In the genomic region with DNA sequence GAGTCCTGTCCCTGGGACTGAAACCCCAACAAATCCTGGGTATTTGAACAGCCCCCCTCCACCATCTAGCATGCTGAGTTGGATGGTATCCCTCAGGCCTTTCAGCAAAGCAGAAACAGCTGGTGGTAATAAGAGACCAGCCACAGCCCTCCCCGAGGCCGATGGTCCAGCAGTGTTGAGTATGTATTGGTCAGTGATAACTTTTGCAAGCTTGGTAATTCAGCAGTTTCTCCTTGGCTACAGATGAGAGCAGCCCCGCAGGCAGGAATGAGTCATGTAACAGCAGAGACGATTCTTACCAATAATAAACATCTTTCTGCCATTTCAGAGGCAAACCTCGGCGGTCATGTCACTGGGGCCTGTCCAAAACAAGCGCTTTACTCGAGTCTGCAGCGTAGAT, we compare ENCODE assay signal across 10 mouse cellular contexts. TPM values are rescaled to one million over a fixed set of nuclear protein-coding genes. Genes with fewer than 3 reads are reported as not detected.
DNase-seq lines count a peak whose midpoint lies in the region; ATAC-seq lines count a peak whose summit lies in the region.
"Had no signal": no experiment of that assay in that cellular context is flagged by ENCODE, and none has a peak within 500 bp of the region (broad histone marks: within the 10 kb centered on the region; RNA-seq: fewer than 3 reads in every experiment).

No protein-coding gene starts in this region.

- H3K4me2 ChIP-seq in forebrain, embryonic 12.5 days = no peak overlapping the region
- no peak overlapping the region for H3K4me2 ChIP-seq in stomach, embryonic 16.5 days (ENCODE audit: low read depth, low read length)
- no peak overlapping the region for H3K4me2 ChIP-seq in intestine, embryonic 16.5 days (ENCODE audit: low read depth, low read length)

- peaks cover 55% of the 10 kb centered on the region for H3K36me3 ChIP-seq in forebrain, embryonic 10.5 days (replicated peaks)
- H3K36me3 ChIP-seq in forebrain, embryonic 12.5 days (replicated peaks) = peaks cover 4% of the 10 kb centered on the region; the same call in 1 of the 2 replicates
- H3K36me3 ChIP-seq in stomach, embryonic 16.5 days (ENCODE audit: control insufficient read depth, insufficient read depth, low read length) = no peaks in the 10 kb centered on the region
- no peaks in the 10 kb centered on the region for H3K36me3 ChIP-seq in intestine, embryonic 16.5 days (ENCODE audit: control insufficient read depth, insufficient read depth, low read length)

- H3K4me3 ChIP-seq in forebrain, embryonic 10.5 days = no peak overlapping the region
- no peak overlapping the region for H3K4me3 ChIP-seq in forebrain, embryonic 12.5 days (replicated peaks)
- H3K4me3 ChIP-seq in stomach, embryonic 16.5 days (replicated peaks; ENCODE audit: low read length) = no peak overlapping the region
- H3K4me3 ChIP-seq in intestine, embryonic 16.5 days (ENCODE audit: low read length) = no peak overlapping the region

- no peak for ATAC-seq in forebrain, embryonic 12.5 days (ENCODE audit: low FRiP score)
- peak; percentile 34; the same call in 1 of the 2 replicates for ATAC-seq in stomach, embryonic 16.5 days (ENCODE audit: insufficient read depth, low FRiP score)
- ATAC-seq in intestine, embryonic 16.5 days = no peak

- H3K9ac ChIP-seq in forebrain, embryonic 12.5 days = no peak overlapping the region
- no peak overlapping the region; the same call in 1 of the 2 replicates for H3K9ac ChIP-seq in stomach, embryonic 16.5 days (ENCODE audit: low read length)
- no peak overlapping the region for H3K9ac ChIP-seq in intestine, embryonic 16.5 days (ENCODE audit: low read depth, low read length)

- WGBS in forebrain, embryonic 10.5 days = 79% methylated on average over 9 of the region's 9 CpGs
- 88% methylated on average over 9 of the region's 9 CpGs for WGBS in forebrain, embryonic 12.5 days
- WGBS in stomach, embryonic 16.5 days = 68% methylated on average over 9 of the region's 9 CpGs
- 69% methylated on average over 9 of the region's 9 CpGs for WGBS in intestine, embryonic 16.5 days

- no peaks in the 10 kb centered on the region for H3K9me3 ChIP-seq in forebrain, embryonic 10.5 days
- H3K9me3 ChIP-seq in forebrain, embryonic 12.5 days = no peaks in the 10 kb centered on the region
- no peaks in the 10 kb centered on the region for H3K9me3 ChIP-seq in stomach, embryonic 16.5 days (replicated peaks; ENCODE audit: control insufficient read depth, low read length)
- H3K9me3 ChIP-seq in intestine, embryonic 16.5 days (ENCODE audit: control insufficient read depth, low read length) = no peaks in the 10 kb centered on the region

- no peak for DNase-seq in forebrain, embryonic 10.5 days (ENCODE audit: extremely low spot score, low spot score)
- DNase-seq in right cerebral cortex, adult 2 months (ENCODE audit: low spot score in 2 of 2) = peak; percentile 37 to 49
- no peak for DNase-seq in right cerebral cortex, adult 18-20 months
- DNase-seq in gastrocnemius, adult 8-10 months (ENCODE audit: low spot score in 2 of 2) = peak; percentile 42 to 58
- DNase-seq in frontal cortex, postnatal 10 days (ENCODE audit: low spot score in 2 of 2) = no peak
- DNase-seq: kidney, adult 18-20 months; layer of hippocampus, postnatal 36 days had no signal

- no peaks in the 10 kb centered on the region for H3K27me3 ChIP-seq in forebrain, embryonic 10.5 days (ENCODE audit: poor library complexity, severe bottlenecking)
- H3K27me3 ChIP-seq in forebrain, embryonic 12.5 days = no peaks in the 10 kb centered on the region
- no peaks in the 10 kb centered on the region for H3K27me3 ChIP-seq in stomach, embryonic 16.5 days (ENCODE audit: control insufficient read depth, insufficient read depth, low read length)
- H3K27me3 ChIP-seq in intestine, embryonic 16.5 days (replicated peaks; ENCODE audit: control insufficient read depth, insufficient read depth, low read length) = no peaks in the 10 kb centered on the region

- peaks cover 79% of the 10 kb centered on the region for H3K4me1 ChIP-seq in forebrain, embryonic 10.5 days
- H3K4me1 ChIP-seq in forebrain, embryonic 12.5 days = peaks cover 23% of the 10 kb centered on the region
- H3K4me1 ChIP-seq in stomach, embryonic 16.5 days (ENCODE audit: control insufficient read depth, insufficient read depth, low read length) = peaks cover 41% of the 10 kb centered on the region
- peaks cover 42% of the 10 kb centered on the region for H3K4me1 ChIP-seq in intestine, embryonic 16.5 days (ENCODE audit: control insufficient read depth, insufficient read depth, low read length)

- H3K27ac ChIP-seq in forebrain, embryonic 10.5 days = peak overlapping the region; percentile 58; the same call in 1 of the 2 replicates
- no peak overlapping the region for H3K27ac ChIP-seq in forebrain, embryonic 12.5 days
- peak overlapping the region; percentile 4; the same call in 1 of the 2 replicates for H3K27ac ChIP-seq in stomach, embryonic 16.5 days (ENCODE audit: low read length)
- no peak overlapping the region for H3K27ac ChIP-seq in intestine, embryonic 16.5 days (ENCODE audit: low read length)

RNA-seq across cellular contexts. Expression of a gene that starts 23.9 kb away (rescaled TPM):
- 340 and 360 TPM in 2 replicates for polyA plus RNA-seq in forebrain, embryonic 10.5 days (2016; fragmentation: Nextera tagmentation; extraction: Ambion mirVana)
- 307 and 312 TPM in 2 replicates for polyA plus RNA-seq in forebrain, embryonic 12.5 days (2016; fragmentation: Nextera tagmentation; extraction: Ambion mirVana)
- 100 to 1,000 TPM; 439 to 500 (median 472) TPM for total RNA-seq in gastrocnemius, adult 8-10 months (2022)
- polyA plus RNA-seq in stomach, embryonic 16.5 days (2015; fragmentation: Nextera tagmentation; extraction: Ambion mirVana) = 421 and 434 TPM in 2 replicates
- 440 and 454 TPM in 2 replicates for polyA plus RNA-seq in intestine, embryonic 16.5 days (2015; fragmentation: Nextera tagmentation; extraction: Ambion mirVana)

Comparison
In these comparisons a context has a peak if more than half of its experiments do, and no peak if none do; other contexts are left out.
1. DNase-seq: peak in right cerebral cortex, adult 2 months (2 of 2) and gastrocnemius, adult 8-10 months (2 of 2); none in forebrain, embryonic 10.5 days (single experiment), right cerebral cortex, adult 18-20 months (single experiment) and frontal cortex, postnatal 10 days (0 of 2).
2. H3K27ac ChIP-seq: peak in forebrain, embryonic 10.5 days (single experiment) and stomach, embryonic 16.5 days (single experiment); none in forebrain, embryonic 12.5 days (single experiment) and intestine, embryonic 16.5 days (single experiment).